Mouse (Mus musculus) MEL (cell line): ENCODE data around the gene C3ar1.

Source experiments
- CHD1 ChIP-seq: IDR thresholded peaks from 2 replicates; pipeline ENCODE4 v1.6.1; 2012; ENCODE audit warnings: low read depth, mild to moderate bottlenecking, inconsistent platforms, low read length, improper control_type of control experiment
- CTCF ChIP-seq, 3 experiments: IDR thresholded peaks in 2 of 3; conservative IDR thresholded peaks in 1 of 3; 2 replicates each; pipeline ENCODE4 v1.5.1; 2011 to 2012; ENCODE audit warnings: low read length in 3 of 3, low read depth in 2 of 3, mild to moderate bottlenecking in 2 of 3, improper control_type of control experiment in 1 of 3, inconsistent platforms in 1 of 3, mixed read lengths in 1 of 3, moderate library complexity in 1 of 3; ENCODE audit not compliant: control insufficient read depth in 1 of 3, insufficient read depth in 1 of 3, poor library complexity in 1 of 3, severe bottlenecking in 1 of 3
- EP300 ChIP-seq, 2 experiments: IDR thresholded peaks; 2 replicates each; pipeline ENCODE4 v1.6.1; 2011; ENCODE audit warnings: improper control_type of control experiment in 2 of 2, low read length in 2 of 2, low read depth in 1 of 2, mild to moderate bottlenecking in 1 of 2
- GABPA ChIP-seq: IDR thresholded peaks from 2 replicates; pipeline ENCODE4 v1.6.1; 2012; ENCODE audit warnings: low read depth, mild to moderate bottlenecking, inconsistent platforms, low read length, improper control_type of control experiment, moderate library complexity
- HCFC1 ChIP-seq: IDR thresholded peaks from 2 replicates; pipeline ENCODE4 v1.6.1; 2012; ENCODE audit warnings: low read depth, mild to moderate bottlenecking, inconsistent platforms, low read length, improper control_type of control experiment, moderate library complexity
- JUND ChIP-seq: IDR thresholded peaks from 2 replicates; pipeline ENCODE4 v1.6.1; 2011; ENCODE audit warnings: low read depth, mild to moderate bottlenecking, improper control_type of control experiment, low read length
- MAX ChIP-seq: IDR thresholded peaks from 2 replicates; pipeline ENCODE4 v1.6.1; 2011; ENCODE audit warnings: low read length, improper control_type of control experiment
- POLR2A ChIP-seq, 2 experiments: IDR thresholded peaks; 2 replicates each; pipeline ENCODE4 v1.6.1; 2011 to 2012; ENCODE audit warnings: low read length in 2 of 2, mild to moderate bottlenecking in 2 of 2, control low read depth in 1 of 2, improper control_type of control experiment in 1 of 2, low read depth in 1 of 2, moderate library complexity in 1 of 2; ENCODE audit not compliant: control insufficient read depth in 1 of 2, insufficient read depth in 1 of 2, poor library complexity in 1 of 2
- ZMIZ1 ChIP-seq: IDR thresholded peaks from 2 replicates; pipeline ENCODE4 v1.6.1; 2012; ENCODE audit warnings: low read depth, mild to moderate bottlenecking, inconsistent platforms, low read length, improper control_type of control experiment, moderate library complexity

- TF ChIP-seq POLR2A (IDR thresholded peaks at IDR 0.05; ENCODE audit: control insufficient read depth in 1 of 2, insufficient read depth in 1 of 2, low read depth in 1 of 2, low read length in 2 of 2, poor library complexity in 1 of 2) (no peak), MAX (no peak), JUND (no peak), GABPA (no peak), CHD1 (no peak), CTCF (IDR thresholded peaks at IDR 0.05 in 2 of 3, conservative IDR thresholded peaks at IDR 0.05 in 1 of 3; ENCODE audit: control insufficient read depth in 1 of 3, insufficient read depth in 1 of 3, low read depth in 2 of 3, low read length in 3 of 3, poor library complexity in 1 of 3, severe bottlenecking in 1 of 3) (no peak), ZMIZ1 (no peak), EP300 (IDR thresholded peaks at IDR 0.05; ENCODE audit: low read depth in 1 of 2, low read length in 2 of 2) (no peak), HCFC1 (no peak)
Observed at GRCm38 (mm10) chr6:122872800-122873199, 16.8 kb upstream of the C3ar1 start.
